Mouse (Mus musculus): Measurements from ENCODE around the gene Cadm2.
A peak's percentile ranks its signal among the peaks of the same experiment; 100 is the strongest.

Gene Cadm2

DNA sequence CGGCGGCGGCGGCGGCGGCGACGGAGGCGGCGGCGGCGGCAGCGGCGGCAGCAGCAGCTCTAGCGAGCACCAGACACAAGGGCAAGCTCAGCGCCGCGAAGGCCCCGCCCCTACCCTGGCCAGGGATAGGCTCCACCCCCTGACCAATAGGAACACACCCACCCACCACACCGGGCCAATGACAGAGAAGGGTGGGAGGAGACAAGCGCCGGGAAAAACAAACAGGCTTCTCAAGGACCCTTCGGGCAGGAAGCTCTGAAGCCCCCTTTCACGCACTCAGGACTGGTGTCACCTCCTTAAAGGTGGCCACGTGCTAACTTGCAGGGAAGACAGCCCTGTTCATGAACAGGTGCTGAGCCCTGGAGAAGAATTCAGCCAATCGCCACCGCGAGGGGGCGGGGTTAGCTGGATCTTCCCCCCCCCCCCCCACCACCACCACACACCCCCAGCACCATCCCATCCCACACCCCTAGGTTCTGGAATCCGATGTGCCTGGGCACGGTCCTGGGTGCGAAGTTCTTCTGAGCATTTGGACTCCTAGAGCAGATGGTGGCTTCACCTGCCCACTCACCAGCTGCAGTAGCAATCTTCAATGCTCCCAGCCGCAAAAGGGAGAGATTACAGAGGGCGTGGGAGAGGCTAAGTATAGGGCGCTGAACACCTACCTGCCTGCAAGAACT is at the start of gene Cadm2:
Cadm2 (minus strand) TSS at position 83 of the 680 bp plus-strand sequence.
- peak; percentile 37 to 59 for DNase-seq

DNA sequence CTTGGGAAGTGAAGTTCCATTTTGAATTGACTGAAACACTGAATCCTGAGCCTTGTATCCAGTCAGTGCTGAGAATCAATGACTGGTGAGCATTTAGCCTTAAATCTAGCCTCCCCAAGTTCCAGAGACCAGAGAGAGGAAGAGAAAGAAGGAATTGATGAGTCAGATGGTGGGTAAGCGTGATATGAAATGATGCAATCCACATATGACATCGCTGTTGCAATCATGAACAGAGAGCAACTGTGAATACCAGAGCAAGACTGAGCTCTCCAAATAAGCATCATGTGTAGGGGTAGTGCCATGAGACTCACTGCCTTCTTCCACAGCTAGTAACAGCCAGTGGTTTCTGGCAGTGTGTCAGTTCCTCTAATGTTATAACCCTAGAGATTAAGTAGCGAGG is 26.2 kb upstream of the Cadm2 start:
- DNase-seq: no peak

DNA sequence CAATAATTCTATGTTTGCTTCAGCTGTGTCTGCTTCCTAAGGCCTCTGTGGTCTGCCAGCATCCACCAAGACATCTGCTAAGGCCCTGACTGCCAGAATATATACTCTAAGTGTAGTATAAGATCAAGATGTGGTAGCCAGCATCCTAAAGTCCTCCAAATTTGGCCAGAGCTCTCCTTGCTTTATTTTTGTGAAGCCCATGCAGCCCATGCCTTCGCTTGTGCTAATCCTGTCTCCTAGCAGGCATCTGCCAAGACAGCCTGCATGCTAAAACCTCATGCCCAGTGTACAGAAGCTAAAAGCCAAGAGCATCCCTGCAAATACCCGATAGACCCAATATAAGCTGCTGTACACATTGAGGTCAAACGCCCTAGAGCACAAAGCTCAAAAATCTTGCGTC is 22.9 kb upstream of the Cadm2 start:
- DNase-seq: no peak

DNA sequence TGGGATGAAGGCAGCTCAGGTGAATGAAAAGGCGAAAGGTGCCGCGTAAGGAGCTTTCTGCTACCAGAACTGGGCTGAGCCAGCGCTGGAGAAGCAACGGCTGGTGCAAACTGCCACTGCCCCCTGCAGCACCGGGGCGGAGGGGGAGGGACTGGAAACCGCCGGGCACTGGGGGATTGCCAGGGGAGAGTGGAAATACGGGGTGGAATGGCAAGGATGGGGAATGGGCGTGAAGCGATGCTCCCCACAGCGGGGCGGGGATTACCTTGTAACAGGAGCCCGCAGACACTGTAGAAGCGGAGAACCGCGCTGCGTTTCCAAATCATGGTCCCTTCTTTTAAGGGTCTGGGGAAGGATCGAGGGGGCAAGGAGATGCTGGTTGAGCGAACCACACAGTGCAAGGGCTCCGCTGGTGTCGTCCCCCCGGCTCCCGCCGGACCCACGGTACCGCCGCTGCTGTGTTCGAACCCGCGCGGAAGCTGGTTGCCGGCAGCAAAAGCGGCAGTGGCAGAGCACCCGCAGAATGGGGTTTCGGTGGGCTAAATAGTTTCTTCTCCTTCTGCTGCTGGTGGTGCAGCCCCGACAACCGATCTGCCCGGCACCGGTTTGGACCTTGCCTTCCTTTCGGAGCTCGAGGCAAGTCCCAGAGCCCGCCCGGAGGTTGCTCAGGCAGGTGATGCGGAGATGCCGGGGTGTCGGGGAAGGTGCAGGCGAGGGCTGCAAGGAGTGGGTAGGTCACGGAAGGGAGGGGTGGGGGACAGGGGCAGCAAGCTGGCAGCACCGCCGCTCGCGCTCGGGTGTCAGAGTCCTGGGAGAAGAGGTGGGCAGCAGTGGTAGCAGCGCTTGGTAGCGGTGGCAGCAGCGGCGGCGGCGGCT is 564 bp downstream of the Cadm2 start:
- DNase-seq: no peak

DNA sequence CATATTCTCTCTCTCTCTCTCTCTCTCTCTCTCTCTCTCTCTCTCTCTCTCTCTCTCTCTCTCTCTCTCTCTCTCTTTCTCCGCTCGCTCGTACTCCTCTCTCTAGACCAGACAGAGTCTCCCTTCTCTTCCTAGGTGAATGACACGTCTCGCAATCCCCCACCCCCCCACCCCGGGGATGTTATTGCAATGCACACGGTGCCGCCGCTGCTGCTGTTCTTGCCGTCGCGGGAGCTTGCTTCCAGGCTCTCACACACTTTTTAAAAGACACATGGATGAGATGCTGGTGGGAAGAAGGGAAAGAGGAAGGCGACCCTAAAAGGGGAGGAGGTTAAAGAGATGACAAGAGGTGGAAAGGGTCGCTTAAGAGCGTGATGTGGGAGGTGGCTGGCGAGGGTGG is 1.3 kb downstream of the Cadm2 start:
- DNase-seq: no peak

DNA sequence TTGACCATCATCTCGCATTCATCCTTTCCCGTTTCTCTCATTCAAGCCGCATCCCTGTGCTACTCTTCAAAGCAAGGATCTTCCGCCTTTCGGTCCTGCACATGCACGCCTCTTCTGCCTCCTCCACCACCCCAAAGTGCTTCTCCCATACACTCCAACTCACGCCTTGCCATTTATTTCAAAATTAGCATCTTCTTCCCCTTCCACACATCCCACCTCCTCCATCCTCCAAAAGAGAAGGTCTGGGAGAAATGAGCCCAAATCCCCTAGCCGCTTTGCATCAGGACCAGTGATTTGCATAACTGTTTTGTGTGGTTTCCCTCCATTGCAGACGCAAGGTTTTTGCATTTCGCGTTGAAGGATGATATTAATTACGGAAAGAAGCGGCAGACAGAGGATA is 1.9 kb downstream of the Cadm2 start:
- DNase-seq: no peak

DNA sequence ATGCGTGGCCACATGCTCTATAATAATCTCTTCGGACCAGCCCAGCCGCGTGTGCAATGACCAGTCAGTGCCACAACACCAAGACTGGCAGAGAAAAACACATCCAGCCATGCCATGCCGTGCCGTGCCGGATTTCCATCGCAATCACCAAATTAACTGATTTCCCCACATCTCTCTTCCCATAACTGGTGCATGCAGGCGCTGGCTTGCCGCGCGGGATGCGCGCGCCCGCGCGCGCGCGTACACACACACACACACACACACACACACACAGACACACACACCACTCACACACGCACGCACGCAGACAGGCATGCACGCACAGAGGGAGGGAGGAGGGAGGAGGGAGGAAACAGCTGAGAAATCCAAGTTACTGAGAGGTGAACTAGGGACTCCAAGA is 2.9 kb downstream of the Cadm2 start:
- DNase-seq: no peak

DNA sequence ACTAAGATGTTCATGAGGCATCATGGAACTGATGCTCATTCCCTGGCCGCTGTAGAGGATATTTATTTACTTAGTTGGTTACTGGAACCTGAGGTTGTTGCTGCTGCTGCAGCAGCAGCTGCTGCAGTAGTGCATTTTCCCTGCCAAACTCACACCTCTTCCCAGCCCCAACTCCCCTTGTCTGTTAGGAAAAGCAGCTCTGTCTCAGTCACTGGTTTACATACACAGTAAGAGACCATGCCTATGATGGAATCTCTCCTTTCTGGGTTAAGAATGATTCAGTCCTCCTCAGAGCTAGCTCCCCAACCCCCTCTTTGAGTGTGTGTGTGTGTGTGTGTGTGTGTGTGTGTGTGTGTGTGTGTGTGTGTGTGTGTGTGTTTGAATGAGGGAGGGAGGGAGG is 3.5 kb downstream of the Cadm2 start:
- no peak for DNase-seq

DNA sequence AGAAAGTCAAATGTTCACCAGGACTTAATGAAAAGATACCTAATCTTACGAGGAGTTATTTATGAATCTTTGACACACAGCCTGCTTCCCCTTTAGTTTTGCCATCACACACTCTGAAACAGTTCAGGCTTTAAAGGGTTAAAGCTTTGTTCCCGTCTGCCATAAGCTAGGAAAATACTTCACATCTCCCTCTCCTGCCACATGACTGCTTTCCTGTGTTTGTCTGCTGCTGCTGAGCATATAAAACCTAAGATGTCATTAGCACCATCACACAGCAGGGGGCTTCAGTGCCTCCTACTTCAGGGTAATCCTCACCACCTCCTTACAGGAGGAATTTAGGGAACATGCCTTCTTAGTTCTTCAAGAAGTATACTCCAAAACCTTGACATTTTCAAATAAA is 6.8 kb downstream of the Cadm2 start:
- DNase-seq: no peak

DNA sequence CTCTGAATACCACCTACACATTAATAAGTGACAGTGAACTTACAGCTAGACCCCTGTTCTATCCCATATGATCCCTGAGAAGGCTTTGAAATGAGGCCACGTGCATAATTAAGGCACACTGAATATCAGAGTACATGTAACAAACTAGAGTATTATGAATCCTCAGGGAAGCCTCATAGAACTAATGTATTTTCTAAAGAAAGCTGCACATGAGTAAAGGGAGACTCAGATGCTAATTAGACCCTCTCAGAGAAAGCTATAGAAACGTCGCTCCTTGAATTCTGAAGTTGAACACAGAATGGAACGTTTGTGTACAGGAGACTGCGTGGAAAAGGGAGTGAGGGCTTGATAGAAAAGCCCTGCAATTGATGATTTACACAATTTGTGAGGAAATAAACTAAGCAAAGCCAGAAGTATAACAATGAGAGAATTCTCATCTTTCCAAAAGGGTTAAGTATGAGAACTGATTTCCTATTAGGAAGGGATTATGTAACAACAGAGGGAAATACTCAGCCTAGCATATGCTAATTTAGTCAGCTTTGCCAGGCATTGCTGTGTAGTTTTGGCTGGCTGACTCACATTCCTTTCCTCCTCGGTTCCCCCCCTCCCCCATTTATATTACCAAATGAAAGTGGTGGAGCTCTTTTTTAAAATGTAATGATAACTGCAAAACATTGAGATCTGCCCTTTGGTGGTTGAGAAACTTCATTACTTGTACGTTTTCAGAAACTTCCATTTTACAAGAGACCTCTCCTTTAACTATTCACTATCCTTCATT is 9.6 kb downstream of the Cadm2 start:
- no peak for DNase-seq

DNA sequence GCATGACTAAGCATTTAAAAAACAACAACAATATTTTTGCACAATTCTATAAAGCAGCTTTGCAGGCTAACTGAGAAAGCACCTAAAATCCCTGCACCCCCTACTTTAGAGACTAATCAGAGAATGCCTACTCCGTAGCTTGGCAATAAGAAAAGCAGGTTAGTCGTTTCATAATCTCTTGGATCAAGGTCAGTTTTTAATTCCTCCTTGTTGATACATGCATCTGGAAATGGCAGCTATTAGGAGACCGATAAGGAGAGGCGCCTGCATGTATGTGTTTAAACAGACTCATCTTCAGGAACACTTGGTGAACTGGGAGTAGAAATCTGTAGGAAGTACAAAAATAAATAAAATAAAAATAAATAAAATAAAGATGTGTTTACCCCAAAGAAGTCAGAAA is 11.6 kb downstream of the Cadm2 start:
- no peak for DNase-seq

DNA sequence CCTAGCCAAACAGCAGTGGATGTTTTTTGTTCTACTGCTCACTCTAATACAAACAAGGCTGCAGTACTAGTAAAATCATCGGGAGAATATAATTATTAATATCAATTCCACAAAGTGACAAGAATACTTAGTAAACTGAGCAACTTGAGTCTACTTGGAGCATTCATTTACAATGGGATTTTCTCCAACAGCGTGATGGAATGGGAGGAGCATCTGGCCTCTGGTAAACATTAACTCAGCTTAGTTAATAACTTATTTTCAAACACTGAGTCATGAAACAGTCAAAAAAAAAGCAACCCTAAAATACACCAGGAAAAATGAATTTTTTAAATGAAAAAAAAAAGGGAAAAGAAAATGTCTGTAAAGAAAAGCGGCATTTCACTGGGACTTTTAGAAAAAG is 12.2 kb downstream of the Cadm2 start:
- no peak for DNase-seq

DNA sequence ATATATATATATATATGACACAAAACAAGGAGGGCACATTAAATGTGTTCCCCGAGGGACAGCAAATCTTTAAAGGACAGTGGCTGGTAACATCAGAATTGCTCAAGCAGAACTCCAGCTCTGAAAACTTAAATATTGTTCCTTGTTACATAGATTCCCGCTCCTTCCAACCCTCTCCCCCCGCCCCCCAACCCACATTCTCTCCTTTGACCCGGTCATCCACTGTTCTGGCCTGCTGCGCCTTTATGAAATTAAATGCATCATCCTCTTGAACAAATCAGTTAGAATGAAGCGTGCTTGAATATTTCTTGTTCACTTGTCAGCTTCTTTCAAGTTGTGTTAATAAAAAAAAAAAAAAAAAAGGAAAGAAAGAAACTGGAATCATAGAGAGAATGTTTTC is 15.0 kb downstream of the Cadm2 start:
- DNase-seq: no peak

DNA sequence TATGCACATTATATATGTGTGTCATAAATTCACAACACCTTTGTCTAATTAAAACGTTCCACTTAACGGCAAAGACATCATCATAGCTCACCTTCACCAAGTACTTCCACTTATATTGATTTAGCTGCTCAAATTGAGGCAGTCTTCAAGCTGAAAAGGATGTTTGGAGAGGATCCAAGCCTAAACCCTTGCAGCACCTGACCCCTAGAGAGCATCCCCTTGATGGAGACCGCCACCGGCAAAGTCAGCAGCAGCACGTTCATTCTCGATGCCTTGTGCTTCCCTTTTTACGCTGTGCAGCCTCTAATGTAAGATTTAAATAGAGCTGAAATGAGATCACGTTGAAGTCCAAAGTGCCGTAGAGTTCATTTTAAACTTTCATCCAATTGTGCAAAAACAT is 20.7 kb downstream of the Cadm2 start:
- DNase-seq: no peak

DNA sequence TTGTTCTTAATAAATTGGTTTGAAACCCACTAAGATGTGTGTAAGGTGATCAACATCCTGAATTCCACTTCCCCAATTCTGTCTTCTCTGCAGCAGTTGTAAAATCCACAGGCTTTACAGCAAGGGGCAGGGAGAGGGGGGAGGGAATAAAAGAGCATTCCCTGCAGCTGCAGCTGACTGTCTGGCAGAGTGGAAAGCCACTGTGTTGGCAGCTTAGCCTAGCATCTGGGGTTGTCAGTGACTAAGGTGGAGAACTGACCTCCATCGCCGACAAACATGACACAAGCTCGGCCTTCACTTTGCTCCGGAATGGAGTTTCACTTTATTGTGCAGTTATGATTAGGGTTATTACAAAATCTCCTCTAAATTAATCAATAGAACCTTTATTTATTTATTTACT is 21.9 kb downstream of the Cadm2 start:
- DNase-seq: no peak

DNA sequence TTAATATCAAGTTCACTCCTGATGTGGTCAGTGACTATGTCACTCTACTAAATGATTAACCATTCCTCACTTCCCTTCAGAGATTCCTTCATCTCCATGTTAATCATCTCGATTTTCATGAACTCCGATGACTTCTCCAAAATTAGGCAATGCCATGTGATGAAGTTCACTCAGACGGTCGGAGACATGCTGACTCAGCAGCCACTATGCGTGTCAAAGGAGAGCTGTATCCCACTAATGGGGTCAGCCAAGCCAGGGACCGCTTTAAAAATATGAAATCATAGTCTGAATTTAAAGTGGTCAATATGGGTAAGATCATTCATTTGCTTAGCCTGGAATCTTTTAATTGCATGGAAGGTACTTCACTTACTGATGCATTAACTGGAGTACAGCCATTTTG is 29.7 kb downstream of the Cadm2 start:
- no peak for DNase-seq

DNA sequence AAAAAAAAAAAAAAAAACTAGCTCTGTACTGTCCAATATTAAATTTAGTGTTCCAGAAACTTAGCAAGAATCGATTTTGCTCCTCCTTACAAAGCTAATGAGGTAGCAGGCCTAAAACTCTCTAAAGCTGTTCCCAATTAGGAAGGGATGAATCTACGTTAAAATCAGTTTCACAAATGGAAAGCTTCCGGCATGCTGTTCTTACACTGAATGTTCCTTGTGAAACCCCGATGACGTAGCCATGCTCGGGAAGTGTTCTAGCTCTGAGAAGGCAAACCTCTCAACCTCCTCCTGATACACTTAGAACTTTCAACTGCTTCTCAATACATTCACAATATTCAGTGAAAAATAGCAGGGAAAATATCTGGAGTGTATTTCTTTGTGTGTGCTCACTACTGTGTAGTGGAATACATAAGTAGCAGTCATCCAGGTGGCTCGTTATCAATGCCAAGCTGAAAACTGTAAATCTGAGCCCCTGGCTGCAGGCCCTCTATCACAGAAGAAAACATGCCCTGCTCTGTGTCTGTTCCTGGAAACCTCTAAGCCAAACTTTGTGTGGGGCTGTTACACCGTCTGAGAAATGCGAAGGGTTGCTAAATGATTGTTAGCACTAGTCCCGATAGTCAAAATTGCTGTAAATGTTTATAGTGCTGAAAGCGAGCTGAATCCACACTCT is 41.7 kb downstream of the Cadm2 start:
- DNase-seq: no peak

DNA sequence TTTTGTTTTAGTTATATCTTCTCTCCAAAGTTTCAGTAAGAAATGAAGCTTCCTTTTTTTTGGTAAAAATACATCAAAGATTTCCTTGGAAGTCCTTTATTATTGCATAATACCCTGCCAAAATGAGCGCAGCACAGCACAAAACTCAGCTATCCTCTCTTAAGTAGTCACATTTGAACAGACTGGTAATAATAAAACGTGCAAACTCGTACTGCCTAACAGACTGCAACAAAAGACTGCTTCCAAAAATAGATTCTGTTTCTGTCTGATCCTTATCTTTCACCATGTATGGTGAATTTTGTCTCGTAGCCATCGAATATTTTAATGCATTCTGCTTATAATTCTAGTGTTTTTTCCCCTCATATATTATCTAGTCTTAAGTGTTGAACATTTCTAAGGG is 45.2 kb downstream of the Cadm2 start:
- DNase-seq: no peak

DNA sequence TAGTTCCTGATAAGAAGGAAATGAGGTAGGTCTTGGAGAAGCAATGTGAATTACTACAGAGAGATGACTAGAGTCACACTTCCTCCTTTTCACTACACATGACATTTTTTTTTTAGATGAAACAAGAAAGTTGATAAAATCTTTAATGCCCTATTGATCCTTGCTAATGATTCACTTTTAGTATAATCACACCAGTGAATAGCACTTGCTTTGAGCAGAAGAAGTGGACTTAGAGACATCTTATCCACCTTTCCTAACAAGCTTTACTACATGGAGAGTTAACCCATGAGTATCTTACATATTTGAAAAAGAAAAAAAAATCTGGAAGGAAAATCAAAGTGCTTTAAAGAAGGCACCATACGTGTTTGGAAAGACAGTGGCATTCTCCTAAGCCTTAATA is 93.7 kb downstream of the Cadm2 start:
- DNase-seq: no peak

DNA sequence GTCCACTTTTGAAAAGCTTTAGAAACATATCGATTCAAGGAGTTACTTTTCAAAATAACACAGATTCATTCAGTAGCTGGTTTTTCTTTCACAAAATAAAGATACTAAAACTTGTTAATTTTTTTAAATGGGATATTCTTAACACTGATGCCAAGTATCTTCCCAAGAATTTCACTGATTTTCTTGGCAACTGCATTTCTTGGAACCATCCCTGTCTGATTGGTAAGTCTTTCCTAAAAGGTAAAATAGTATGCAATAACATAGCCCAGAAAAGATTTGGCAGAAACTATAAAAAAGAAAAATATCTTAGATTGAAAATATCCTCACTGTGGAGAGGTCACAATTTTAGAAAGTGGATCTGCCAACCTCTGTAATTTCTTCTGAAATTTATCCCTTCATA is 95.8 kb downstream of the Cadm2 start:
- no peak for DNase-seq

DNA sequence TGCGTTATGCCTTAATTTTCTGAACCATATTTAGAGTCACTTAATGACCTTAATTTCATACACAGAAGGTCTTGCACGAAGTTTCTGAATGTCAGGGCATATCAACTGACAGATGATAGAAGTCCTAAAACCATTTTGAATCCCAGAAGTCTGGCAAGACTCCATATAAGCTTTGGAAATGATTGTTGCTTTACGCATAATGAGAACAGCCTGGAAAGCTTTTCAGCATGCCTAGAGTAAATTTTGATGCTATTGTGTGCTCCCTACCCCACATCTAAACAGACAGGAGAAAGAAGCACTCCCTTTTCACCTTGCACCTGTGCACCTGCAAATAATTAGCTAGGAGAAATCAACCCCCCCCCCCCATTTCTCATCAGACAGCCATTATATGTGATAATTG is 102.4 kb downstream of the Cadm2 start:
- no peak for DNase-seq

DNA sequence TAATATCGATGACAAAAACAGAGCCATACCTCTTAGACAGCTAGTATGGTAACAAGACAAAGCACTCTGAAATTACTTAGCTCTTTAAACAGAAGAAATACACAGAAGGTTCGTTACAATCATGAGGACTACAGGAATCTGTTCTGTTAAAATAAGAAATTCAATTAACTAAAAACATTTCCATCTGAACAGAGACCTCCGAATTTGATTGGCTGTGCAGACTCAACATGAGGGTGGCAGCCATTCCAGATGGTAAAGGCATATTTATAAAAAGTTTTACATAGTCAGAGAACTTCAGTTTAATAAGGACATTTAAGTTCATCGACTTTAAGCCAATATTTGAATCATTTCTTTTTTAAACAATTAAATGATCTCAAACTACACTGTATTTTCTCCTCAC is 105.2 kb downstream of the Cadm2 start:
- DNase-seq: no peak

DNA sequence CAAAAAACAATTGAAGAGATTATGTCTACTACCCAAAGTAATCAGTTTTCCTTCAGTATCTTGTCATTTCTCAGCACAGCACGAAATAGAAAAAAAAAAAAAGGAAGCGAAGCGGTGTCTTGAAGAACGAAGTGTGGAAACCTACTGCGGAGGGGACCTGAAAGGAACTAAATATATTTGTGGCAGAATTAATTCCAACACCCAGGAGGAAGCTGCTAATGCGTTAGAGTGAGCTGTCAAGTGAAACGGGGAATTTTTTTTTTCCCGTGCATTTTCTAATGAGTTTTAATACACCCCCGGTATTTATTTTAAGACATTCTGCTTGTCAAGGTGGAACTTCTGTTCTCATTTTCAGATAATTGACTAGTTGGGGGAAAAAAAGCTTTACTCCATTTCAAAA is 111.6 kb downstream of the Cadm2 start:
- no peak for DNase-seq
